Mouse (Mus musculus): Measurements from ENCODE around the gene Ankrd63.

Ankrd63 gene

DNA sequence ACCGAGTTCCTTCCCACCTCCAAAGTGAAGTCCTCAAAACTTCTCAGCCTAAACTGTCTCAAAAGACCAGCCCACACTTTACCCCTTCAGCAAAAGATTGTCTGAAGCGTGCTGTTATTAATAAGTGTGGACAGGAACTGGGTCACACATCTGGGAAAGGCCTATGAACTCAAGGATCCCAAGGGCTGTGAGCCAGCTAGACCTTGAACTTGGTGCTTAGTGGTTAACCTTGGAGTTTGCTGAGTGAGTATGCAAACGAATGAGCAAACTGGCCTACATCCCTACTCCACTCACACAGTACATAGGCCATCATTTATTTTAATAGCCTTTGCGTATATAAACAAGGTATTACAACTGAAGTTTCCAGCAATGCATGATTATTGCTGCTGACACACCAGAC is 21.7 kb upstream of the Ankrd63 start:
- no peak for DNase-seq

DNA sequence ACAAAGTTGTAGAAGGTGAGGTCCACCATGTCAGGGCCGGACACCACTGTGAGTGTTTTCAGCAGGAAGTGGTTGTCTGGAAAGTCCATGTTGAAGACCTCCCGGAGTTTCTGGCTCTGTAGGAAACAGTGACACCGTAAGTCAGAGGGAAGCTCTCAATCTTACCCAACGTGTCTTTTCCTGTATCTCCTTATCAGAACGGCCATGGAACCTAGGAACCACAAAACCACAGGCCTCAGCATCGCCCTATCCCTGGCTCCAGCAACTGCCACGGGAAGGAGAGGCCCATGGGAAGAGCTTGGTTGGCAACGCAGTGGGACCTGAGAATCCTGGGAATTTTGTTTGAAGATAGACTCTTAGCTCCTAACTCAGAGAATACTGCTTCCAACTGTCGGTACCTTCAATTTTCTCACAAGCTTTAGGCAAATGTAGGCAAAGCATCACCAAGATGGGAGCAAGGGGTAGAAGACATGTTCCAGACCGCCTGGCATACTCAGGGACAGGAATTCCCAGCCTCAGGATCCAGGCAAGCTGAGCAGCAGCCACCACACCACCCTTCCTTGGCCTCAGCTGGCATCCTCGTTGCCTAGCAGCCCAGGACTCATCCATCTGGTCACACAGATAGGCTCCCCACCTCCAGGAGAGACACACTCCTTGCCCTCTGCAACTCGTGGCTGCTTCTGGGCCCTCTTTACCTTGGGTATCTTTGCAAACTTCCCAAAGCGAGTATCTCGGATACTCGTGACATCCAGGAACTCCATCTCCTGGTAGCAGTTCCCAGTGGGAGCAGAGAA is 20.1 kb upstream of the Ankrd63 start:
- no peak for DNase-seq

DNA sequence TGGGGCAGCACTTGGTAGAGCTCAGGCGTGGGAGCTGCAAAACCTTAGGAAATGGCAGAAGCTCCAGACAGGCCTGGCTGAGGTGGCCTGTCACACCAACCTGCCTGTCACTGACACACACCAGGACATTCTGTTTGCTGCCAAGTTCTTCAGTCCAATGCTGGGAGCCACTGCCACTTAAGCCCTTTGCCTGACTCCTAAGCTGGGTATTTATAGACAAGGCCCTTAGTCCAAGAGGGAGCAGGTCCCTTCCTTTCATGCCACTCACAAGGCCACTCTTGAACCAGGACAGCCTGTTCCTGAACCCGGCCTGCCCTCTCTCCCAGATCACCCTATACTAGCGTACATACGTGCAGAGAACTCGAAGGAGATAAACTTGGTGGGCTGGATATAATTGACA is 12.9 kb upstream of the Ankrd63 start:
- no peak for DNase-seq

DNA sequence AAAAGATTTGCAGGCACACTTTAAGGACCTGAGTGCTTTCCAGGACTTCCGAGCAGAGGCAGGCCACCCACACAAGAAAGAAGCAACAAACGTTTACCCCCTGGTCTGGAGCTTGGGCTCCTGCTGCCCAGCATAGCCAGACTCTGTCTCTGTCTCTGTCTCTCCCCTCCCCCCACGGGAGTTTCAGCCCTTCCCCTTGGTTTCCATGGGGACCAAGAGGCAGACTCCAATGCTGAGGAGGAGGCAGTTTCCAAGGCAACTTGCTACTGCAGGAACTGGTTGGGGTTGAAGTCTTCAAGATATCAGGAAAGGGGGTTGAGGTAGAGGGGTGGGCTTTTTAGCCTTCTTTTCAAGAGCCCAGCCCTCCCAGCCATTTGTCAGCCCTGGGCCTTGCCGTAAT is 10.5 kb upstream of the Ankrd63 start:
- DNase-seq = no peak

DNA sequence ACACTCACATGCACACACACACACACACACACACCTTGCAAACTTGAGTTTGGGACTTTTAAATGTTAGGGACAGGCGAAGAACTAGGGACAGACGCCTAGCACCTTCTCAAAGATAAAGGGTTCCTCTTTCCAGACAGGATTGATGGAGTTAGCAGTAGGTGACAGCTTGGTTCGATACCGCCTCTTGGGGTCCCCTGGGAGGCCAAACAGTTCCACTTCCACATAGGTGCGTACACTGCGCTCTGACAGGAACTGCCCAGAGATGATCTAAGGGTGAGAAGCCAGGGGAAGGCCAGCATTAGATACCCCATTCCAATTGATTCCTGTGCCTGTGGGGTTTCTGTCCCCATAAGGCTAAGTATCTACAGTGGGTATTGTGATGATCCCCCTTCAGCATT is 9.9 kb upstream of the Ankrd63 start:
- no peak for DNase-seq

DNA sequence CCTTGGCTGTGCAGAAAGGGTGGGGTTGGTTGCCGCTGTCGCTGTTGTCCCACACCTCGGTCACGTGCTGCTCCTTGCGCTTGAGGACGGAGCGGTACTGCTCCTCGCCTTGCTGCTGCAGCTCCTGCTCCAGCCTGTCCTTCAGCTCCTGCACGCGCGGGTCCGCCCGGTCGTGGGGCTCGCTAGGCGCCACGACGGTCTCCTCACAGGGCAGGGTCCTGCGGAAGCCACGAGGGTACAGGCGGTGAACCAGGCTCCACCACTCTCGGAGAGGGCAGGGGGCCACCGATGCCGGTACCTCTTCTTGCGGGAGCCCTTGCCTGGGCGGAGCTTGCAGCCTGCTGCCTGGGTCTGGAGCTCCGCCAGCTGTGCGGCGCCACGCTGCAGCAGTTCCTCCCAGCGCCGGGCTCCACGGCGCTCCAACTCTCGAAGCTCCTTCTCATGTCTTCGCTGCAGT is 7.3 kb upstream of the Ankrd63 start:
- no peak for DNase-seq

DNA sequence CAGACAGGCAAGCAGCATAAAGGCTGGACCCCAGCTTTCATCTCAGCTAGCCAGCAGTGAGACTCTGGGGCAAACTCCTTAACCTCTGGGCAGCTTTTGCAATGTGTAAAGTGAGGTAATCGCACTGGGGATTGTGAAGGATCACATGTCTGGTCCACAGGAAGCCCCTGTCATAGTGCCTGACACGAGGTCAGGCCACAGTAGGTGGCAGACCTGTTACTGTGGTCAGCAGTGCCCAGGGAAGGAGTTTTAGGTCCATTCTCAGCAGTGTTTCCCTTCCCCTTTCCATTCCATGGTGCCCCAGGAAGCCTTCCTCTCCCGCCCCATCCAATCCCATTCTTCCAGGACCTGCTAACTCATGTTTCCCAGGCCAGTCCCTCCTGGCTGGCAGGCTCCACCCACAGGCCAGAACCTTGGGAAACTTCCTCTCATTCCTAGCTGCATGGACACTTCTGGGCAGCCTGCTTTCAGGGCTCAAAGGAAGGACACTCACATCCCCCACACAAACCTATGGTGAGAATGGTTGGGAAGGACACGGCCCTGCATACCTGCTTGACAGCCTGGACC is 6.0 kb upstream of the Ankrd63 start:
- DNase-seq = no peak

DNA sequence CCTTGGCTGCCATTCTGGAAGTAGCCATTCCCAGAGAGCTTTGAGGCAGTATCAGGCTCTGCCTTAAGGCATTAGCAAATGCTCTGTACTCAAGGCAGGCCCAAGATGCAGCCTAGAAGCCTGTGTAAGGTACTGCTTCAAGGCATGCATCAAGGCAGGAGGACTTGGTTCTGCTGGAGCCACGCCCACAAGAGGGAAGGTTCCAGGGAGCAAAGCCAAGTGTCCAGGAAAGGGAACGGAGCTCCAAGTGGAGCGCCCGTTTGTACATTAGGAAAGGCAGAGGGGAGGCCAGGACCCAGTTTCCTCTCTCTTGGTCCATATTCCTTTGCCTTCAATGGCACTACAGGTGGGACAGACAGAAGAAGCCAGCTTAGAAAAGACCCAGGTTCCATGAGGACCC is 4.7 kb upstream of the Ankrd63 start:
- DNase-seq = no peak

DNA sequence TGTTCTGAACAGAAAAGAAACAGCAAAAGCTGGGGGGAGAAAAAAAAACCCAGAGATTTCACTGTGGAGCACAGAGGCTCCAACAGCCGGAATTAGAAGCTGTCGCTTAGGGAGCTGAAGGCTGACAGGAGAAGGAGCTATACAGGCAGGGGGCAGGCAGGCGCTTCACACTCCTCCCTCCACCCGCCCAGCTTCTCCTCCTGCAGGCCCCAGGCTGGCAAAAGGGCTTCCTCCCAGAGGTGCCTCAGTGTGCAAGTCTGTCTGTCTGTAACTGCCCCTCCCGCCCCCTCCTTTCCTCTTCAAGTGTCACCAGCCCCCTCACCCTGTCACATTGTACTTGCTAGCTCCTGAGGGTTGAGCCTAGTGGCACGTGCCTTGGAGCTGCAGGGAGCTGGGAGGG is 2.7 kb upstream of the Ankrd63 start:
- no peak for DNase-seq

DNA sequence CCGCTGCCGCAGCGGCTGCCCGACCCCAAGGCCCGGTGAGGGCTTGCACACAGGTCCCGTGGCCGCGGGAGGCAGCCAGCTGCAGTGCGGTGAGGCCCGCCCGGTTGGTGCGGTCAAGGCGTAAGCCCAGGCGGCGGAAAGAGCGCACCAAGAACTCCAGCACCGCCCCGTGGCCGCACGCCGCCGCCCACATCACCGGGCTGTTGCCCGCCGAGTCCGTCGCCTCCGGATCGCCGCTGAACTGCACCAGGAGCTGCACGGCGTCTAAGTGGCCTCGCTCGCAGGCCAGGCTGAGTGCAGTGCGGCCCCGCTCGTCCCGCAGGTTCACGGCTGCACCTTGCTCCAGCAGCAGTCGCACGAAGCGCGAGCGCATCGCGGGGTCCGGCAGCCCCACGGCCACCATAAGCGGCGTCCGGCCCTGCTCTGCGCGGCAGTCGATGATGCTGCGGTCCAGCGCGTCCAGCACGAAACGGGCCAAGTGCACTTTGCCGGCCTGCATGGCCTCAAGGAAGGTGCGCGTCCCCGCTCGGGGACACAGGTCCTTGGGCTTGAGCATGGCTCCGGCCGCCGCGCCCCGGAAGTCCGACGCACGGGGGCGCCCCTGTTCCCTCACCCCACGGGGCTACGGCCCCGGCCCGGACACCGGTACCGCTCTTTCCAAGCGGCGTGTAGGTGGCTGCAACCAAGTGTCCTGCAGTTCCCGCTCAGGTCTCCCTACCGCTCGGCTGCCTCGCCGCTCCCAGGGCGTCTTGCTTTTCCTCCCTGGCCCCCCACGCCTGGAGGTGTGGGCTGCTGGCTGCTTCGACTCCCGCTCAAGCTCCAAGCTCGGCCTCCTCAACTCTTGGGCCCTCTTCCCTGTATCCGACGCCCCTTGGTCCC is 641 bp downstream of the Ankrd63 start:
- no peak for DNase-seq

DNA sequence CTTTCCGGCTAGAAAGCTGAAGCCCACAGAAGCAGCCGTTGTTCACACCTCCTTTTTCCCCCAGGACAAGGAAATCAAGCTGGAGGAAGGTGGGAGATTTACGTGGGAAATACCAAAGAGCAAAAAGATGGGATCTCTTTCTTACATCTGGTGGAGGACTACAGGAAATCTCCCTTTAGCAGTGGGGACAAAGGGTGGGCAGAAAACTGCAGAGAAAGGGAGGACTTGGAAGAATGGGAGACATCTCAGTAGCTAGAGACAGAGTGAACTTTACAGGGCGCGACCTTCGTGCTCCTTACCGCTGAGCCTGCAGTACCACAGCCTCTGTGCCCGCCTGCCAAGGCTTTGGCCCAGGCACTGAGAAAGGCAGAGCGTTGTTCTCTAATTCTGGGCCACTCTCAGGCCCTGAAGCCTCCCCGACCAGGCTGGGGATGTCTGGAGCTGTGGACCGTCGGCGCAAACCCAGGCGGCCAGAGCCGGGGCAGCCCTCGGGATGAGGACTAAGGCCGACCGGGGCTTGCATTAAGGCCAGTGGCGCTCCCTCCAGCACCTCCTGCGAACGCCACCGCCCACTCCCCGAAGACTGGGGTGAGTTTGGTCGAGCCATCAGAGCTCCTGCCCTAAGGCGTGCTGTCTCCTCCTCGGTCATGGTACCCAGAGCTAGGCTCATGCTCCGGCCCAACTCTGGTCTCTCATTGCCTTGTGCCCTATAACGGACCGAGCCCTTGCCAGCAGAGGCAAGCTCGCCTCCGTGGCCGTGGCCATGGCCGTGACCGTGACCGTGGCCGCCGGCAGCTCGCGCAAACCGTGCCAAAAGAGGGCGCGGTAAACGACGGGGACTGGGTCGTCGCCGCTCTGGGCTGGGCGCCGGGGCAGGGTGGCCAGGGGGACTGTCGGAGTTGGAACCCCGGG is 1.5 kb downstream of the Ankrd63 start:
- DNase-seq = no peak

DNA sequence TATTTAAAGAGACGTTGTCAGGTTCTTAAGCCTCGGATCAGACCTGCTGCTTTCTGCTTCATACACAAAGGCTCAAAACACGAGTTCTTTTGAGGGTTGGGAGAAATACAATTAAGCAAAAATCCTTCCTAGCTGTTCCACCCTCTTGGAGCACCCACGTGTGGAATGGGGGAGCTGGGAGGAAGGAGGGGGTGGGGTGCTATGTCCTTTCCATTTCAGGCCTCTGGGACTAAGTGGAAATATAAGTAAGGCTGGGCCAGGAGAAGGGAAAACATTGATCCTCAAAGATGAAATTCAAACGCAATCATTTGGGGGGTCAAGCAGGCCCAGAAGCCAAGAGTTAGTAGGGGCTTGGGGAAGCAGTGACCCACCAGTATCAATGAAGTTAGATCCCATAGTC is 2.6 kb downstream of the Ankrd63 start:
- DNase-seq = no peak

DNA sequence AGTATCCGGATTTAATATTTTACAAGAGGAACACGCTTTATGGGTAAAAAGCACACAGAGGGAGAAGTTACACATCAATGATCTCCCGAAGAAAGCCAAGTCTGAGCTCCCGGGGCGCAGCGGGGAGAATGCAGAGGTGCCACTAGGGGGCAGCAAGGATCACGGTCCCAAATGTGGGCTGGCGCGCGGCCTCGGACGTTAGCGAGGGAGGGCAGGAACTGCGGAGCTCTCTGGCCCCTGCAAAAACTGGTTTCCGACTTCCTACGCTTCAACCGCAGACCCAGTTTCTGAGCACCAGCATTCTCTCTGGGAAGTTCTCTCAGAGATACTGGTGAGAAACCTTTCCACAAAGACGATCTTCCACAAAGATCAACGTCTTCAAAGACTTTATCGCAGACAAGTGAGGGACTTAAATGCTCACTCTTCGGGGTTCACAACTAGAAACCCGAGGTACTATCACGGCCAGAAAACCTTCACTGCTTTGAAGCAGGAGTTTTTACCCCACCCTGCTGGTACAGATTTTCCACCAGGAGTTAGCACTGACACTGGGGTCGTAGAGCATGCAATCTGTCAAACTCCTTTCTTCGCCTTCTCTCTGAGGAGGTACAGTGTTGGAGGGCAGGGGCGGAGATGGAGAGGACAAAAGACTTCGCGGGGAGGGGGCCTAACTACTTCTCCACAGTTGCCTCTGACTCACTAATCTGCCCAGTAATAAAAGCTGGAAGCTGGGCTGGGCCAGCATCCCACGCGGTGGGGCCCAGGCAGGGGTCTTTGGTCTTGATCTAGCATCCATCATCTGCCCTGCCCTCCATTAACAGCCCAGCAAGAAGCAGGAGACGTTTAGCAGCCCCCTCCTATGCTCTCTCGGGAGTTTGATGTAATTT is 3.3 kb downstream of the Ankrd63 start:
- peak; percentile 71 for DNase-seq

DNA sequence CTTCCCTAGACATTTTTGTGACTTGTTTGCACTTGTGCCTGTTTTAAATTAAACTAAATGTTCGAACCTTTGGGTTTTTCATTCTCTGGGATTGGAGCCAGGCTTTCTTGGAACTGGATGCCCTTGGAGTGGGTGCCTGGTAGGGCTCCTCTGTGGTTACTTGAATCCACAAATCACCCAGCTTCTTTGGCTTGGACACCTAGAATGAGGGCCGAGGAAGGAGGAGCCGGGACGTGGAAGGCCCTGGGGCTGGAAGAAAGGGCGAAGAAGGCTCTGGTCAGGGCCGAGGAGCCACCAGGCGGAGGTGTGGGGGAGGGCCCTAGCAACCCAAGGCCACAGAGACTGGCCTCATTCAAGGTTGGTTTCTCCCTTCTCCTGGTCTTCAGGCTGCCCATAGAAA is 5.8 kb downstream of the Ankrd63 start:
- peak; percentile 56 for DNase-seq

DNA sequence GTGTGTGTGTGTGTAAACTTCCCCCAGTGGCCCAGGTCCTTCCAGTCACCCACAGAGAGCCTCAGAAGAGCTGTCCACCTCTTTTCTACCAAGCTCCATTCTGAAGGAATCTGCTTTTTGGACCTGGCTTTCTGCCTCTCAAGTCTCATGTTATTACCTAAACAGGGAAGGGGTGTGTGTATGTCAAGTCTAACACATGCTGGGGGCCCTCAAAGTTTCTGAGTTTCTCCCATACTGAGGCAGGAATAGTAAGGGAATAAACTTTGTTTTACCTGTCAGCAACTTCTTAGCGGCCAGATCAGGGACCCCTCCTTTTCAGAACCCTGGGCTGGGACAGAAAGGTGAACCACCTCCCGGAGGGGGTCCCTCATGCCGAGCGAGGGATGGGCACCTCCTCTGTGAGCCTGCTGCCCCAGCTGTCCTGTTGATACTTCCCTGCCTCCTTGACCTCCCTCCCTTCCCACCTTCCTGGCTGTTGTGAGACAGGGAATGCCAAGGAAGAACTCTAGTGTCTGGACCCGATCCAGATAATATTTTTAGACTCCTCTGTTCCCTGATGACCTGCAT is 6.4 kb downstream of the Ankrd63 start:
- no peak for DNase-seq

DNA sequence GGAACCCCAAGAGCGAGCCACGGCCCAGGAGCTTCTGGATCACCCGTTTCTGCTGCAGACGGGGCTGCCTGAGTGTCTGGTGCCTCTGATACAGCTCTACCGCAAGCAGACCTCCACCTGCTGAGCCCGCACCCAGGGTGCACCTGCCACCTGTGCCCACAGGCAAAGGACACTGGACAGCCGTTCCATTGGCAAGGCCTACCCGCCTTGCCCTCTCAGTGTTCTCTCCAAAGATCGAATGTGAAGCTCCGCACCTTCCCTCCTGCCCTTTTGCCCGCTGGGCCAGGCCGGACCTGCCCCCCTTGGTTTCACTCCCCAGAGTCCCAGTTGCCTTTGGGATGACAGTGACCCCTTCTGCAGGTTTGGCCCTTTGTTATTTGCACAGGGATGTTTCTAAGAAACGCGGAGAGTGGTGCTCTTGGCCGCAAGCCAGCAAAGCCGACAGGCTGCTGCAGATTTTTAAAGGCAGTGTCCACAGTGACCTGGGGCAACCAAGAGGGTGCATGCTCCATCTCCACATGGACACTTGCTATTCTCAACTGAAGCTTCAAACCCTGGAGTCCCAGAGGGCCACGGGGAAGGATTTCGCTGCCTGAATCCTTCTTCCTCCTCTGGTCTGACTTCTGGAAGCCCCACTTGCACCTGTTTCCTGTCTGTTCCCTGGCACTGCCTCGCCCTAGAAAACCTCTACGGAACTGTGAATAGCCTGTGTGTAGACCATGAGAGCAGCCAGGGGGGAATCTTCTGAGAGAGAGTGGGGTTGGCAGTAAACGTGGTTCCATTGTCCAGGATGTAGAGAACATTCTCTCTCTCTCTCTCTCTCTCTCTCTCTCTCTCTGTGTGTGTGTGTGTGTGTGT is 7.1 kb downstream of the Ankrd63 start:
- no peak for DNase-seq

DNA sequence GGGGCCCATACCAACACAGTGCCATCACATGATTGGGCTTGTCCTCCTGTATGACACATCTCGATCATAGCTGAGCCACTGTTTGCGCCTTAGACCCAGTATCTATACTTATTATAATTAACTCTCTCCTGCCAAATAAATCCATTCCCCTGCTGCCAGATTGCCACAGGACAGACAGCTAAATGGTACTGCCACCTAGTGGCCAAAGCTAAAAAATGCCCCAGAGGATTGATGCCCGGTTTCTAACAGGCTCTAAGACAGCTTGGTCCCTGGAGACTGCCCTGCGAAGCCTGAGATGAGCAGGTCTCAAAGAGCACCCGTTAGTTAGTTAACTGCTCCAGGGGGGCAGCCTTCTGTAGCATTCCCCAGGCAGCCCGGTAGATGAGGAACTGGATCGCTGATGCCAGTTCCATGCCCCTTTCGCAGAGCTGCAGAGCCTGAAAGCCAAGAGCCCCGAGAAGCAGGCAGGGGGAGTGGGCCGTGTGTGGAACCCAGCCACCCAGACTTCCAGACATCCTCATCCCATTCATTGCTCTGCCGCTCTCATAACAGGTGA is 8.0 kb downstream of the Ankrd63 start:
- no peak for DNase-seq

DNA sequence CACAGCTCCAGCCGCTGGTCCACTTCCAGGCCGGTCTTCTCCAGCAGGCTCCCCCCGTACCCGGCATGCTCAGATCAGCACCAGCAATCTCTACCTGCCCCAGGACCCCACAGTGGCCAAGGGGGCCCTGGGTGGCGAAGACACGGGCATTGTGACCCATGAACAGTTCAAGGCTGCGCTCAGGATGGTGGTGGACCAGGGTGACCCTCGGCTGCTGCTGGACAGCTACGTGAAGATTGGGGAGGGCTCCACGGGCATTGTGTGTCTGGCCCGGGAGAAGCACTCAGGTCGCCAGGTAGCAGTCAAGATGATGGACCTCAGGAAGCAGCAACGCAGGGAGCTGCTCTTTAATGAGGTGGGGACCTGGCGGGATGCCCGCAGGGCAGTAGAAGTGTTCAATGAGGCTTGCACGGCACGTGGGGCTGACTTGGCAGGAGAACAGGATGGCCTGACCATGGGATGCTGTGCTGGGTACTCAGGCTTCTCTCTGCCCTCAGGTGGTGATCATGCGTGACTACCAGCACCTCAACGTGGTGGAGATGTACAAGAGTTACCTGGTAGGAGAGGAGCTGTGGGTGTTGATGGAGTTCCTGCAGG is 10.3 kb downstream of the Ankrd63 start:
- DNase-seq = peak; percentile 87

DNA sequence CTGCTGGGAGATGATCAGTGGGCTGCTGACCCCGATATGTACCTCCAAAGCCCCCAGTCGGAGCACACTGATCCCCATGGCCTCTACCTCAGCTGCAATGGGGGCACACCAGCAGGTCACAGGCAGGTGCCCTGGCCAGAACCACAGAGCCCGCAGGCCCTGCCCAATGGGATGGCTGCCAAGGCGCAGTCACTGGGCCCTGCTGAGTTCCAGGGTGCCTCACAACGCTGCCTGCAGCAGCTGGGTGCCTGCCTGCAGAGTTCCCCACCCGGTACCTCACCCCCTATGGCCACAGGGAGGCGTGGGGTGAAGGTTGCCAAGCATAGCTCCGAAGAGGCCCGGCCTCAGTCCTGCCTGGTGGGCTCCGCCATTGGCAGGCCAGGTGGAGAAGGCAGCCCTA is 13.9 kb downstream of the Ankrd63 start:
- DNase-seq = peak; percentile 67

DNA sequence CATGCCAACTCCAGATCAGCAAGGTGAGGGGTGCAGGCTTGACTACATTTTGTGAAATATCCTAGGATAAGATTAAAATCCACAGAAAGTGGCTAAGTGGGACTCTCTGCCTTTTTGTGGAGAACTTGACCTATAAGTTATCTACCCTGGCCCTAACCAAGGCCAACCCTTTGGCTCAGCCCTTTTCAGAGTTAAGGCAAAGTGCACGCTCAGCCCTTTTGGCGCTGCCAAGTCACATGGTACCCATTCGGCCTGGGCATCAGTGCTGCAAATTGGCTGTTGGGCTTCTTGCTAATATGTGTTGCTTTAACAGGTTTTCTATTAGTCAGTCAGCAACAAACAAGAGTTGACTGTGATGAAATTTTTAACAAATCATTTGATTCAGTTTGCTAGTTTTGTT is 16.0 kb downstream of the Ankrd63 start:
- peak; percentile 63 for DNase-seq

All from kidney, adult 11 months (tissue).